Mouse (Mus musculus) spleen, adult 2 months (tissue): ENCODE data around the gene Pknox2. TPM values are rescaled to one million over a fixed set of nuclear protein-coding genes. Genes with fewer than 3 reads are reported as not detected.

Experiments used
- DNase-seq, 2 experiments: peaks; one replicate each; pipeline versions ENCODE4 v3.0.0 to v3.0.0-alpha.2; 2012 to 2021; ENCODE audit warnings: low spot score in 2 of 2, low read depth in 1 of 2
- H3K27ac ChIP-seq: fragments of 200-500 bp; 2 replicates; pipeline ENCODE4 v1.5.1; 2012; ENCODE audit warnings: low read length, inconsistent platforms; ENCODE audit not compliant: insufficient read depth
- H3K27me3 ChIP-seq: fragments of 200-500 bp; 2 replicates; pipeline ENCODE4 v1.6.1; 2012; ENCODE audit warnings: mild to moderate bottlenecking, moderate library complexity, low read length, inconsistent platforms; ENCODE audit not compliant: control insufficient read depth, insufficient read depth
- H3K36me3 ChIP-seq: fragments of 200-500 bp; 2 replicates; pipeline ENCODE4 v1.6.1; 2012; ENCODE audit warnings: mild to moderate bottlenecking, low read length, inconsistent platforms; ENCODE audit not compliant: control insufficient read depth, insufficient read depth
- H3K4me1 ChIP-seq: fragments of 200-500 bp; 2 replicates; pipeline ENCODE4 v1.6.1; 2011; ENCODE audit warnings: inconsistent platforms; ENCODE audit not compliant: control insufficient read depth, insufficient read depth, insufficient read length
- H3K4me3 ChIP-seq: fragments of 200-500 bp; 2 replicates; pipeline ENCODE4 v1.5.1; 2011; ENCODE audit warnings: mild to moderate bottlenecking, inconsistent platforms; ENCODE audit not compliant: insufficient read depth, insufficient read length; ENCODE audit errors: extremely low read depth
- CTCF ChIP-seq: fragments of 200-500 bp; IDR thresholded peaks from 2 replicates; pipeline ENCODE4 v1.5.1; 2011; ENCODE audit warnings: mild to moderate bottlenecking, inconsistent platforms; ENCODE audit not compliant: insufficient read depth, insufficient read length, insufficient replicate concordance; ENCODE audit errors: extremely low read depth
- POLR2A ChIP-seq: fragments of 200-500 bp; IDR thresholded peaks from 2 replicates; pipeline ENCODE4 v1.6.1; 2011; ENCODE audit warnings: low read depth, low read length, inconsistent platforms
- WGBS: fragments of 180-500 bp; shearing (Covaris S2); methylation state at CpG from one replicate; pipeline ENCODE4 v1.1.7; 2018; 5-methylcytosine and 5-hydroxymethylcytosine counted together
- polyA plus RNA-seq: library from polyadenylated mRNA; depleted of rRNA; stranded (reverse); fragments of >200 nt; gene quantifications from 2 replicates; pipeline ENCODE4 v1.2.3, GENCODE M21; 2012

Gene Pknox2
- polyA plus RNA-seq, 1 experiment = 2.9 TPM

DNA sequence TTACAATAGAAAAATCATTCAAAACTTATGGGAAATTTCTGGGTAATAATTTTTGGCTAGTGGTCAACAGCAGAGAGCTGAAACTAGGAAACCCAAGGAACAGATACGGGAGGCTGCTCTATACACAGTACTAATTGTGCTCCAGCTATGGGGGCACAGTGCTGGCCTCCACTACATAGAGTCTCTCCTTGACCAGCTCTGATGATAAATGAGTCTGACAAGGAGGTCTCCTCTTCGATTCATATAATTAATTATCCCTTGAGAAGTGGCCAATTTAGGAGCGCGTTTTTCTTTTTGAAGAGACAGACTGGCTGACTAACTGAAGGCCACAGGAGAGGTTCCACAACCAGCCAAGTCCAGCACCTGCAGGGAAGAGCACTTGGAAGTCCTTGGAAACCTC, 71.3 kb downstream of the Pknox2 start:
- Histone ChIP-seq H3K4me1 (no peaks in the 10 kb centered on the region), H3K36me3 (no peaks in the 10 kb centered on the region), H3K27me3 (no peaks in the 10 kb centered on the region), H3K27ac (no peak overlapping the region), H3K4me3 (no peak overlapping the region)
- 87% methylated on average over 4 of the region's 4 CpGs for WGBS
- no peak for DNase-seq
- TF ChIP-seq CTCF (no peak), POLR2A (no peak)

DNA sequence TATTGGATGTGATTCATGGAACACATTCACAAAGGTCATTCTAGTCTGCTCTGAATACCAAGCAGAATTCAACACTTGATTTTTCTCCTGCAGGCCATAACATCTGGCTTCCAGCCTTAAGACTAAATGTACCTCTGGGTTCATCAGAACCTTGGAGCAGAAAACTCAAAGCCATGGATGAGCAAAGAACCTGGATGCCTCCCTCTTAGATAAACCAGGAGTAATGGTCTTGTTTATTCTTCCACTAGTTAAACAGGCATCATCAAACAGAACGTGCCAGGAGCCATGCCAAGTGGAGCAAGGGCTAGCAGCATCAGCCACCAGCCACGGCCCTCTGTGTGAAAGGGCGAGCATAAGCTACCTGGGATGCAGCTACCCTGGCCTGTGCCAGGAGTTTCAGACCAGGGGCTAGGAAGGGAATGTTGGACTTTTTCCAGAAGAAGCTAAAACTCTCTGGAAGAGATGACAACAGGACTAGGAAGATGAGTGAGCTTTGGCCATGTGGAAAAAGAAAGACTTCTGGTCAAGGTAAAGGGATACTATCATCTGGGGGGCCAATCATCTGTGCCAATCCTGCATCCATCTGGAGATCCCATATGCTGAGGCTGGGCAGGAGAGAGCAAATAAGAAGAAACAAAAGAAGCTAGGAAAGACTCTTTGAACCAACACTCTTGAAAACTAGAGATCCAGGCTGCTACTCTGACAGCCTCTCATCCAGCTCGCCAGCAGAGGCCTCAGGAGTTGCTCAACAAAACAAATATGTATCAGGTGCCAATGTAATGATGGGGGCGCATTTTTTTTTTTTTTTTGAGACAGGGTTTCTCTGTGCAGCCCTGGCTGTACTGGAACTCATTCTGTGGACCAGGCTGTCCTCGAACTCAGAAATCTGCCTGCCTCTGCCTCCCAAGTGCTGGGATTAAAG, 77.6 kb downstream of the Pknox2 start:
- no peak for DNase-seq
- no peak overlapping the region for H3K27ac ChIP-seq
- no peaks in the 10 kb centered on the region for H3K4me1 ChIP-seq
- no peaks in the 10 kb centered on the region for H3K36me3 ChIP-seq
- TF ChIP-seq CTCF (no peak), POLR2A (no peak)
- H3K4me3 ChIP-seq = no peak overlapping the region
- H3K27me3 ChIP-seq = no peaks in the 10 kb centered on the region; the same call in 1 of the 2 replicates
- WGBS = 81% methylated on average over 6 of the region's 6 CpGs

DNA sequence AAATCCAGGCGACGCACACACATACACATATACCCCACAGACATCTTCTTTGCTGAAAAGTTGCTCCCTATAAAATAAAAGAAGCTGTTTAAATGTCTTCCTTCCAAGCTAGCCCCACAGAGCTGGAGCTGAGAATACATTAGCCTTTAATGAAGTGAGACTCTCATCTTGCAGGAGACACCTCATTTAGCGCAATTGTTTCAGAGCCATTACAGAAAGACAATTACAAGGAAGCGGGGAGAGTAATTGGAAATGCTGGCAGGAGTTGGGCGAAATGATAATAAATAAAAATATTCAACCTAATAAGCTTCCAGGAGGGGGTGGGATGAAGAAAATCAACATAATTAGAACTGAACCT, 79.8 kb downstream of the Pknox2 start:
- WGBS = 88% methylated on average over 5 of the region's 5 CpGs
- TF ChIP-seq CTCF = no peak
- TF ChIP-seq POLR2A = no peak
- Histone ChIP-seq H3K36me3 (no peaks in the 10 kb centered on the region), H3K4me1 (no peaks in the 10 kb centered on the region), H3K4me3 (no peak overlapping the region), H3K27me3 (no peaks in the 10 kb centered on the region; the same call in 1 of the 2 replicates), H3K27ac (no peak overlapping the region)
- DNase-seq = no peak

DNA sequence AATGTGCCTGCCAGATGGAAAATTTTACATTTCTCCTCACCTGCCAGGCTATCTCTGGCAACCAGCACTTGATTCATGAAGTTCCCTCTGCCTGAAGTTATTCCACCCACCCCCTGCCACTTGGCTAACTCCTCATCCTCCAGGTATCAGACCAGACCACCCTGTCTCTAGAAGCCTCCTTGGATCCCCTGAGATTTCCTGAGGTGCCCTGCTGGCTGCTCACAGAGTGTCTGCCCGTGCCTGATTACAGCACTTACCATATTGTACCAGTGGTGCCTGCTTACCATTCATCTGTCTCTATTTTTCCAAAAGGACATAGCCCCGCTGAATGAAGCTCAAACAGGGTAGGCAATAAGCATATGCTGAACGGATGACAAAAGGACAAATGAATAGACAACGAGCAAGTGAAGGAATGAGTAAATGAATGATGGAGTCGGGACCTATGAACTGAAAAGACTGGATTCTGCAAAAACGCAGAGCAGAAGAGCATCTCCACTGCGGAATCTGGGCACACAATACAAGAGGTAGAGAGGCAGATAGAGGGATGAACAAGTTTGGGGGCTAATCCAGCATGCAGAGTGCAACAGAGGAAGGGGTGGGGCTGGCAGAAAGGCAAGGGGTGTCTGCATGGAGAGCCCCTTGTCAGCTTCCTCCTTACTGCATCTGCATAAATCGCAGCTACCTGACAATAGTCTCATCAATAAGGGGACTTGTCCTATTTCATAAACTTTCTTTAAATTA, 80.3 kb downstream of the Pknox2 start:
- Histone ChIP-seq H3K4me1 (no peaks in the 10 kb centered on the region), H3K4me3 (no peak overlapping the region), H3K27ac (no peak overlapping the region), H3K36me3 (no peaks in the 10 kb centered on the region), H3K27me3 (no peaks in the 10 kb centered on the region; the same call in 1 of the 2 replicates)
- no peak for DNase-seq
- TF ChIP-seq POLR2A = no peak
- no peak for TF ChIP-seq CTCF
- 83% methylated on average over 8 of the region's 8 CpGs for WGBS

DNA sequence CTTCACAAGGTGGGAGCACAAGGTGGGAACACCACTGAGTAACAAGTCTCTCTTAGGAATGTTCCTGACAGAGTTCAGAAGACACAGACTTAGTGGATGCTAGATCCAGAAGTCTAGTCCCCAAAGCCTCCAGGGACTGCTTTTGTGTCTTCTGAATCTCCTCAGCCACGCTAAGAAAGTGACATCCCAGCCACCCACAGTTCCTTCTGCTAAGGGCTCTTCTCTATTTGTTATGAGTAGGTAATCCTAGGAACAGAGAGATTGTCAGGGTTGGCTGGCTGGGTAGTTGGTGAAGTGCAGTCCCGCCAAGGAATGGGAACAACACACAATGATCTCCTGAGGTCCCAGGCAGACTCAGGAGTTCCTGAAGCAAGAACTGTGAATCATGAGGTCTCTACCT, 85.6 kb downstream of the Pknox2 start:
- no peaks in the 10 kb centered on the region; the same call in 1 of the 2 replicates for H3K27me3 ChIP-seq
- no peak for TF ChIP-seq POLR2A
- TF ChIP-seq CTCF = no peak
- no peaks in the 10 kb centered on the region for H3K4me1 ChIP-seq
- 53% methylated on average over 2 of the region's 2 CpGs for WGBS
- DNase-seq = no peak
- no peak overlapping the region for H3K27ac ChIP-seq
- no peak overlapping the region for H3K4me3 ChIP-seq
- H3K36me3 ChIP-seq = no peaks in the 10 kb centered on the region

DNA sequence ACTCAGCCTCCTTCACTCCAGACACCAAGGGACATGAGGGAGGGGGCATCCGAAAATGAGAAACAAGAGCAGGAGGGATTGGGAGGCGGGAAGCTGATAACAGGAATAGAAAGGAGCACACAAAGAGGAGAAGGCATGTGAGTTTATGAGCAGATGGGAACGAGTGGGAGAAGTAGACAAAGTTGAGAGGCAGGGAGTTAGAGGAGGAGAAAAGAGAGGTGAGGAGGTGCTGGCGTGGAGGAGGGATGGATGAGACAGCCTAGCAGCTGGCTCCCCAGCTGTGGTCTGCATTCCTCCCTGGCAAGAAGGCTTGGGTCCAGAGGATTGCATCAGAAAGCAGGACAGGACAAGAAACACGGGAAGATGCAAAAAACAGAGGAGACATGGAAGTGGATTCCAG, 92.5 kb downstream of the Pknox2 start:
- DNase-seq = no peak
- Histone ChIP-seq H3K4me3 (no peak overlapping the region), H3K36me3 (no peaks in the 10 kb centered on the region), H3K4me1 (no peaks in the 10 kb centered on the region), H3K27ac (no peak overlapping the region), H3K27me3 (no peaks in the 10 kb centered on the region)
- no peak for TF ChIP-seq CTCF
- TF ChIP-seq POLR2A = no peak
- WGBS = 68% methylated on average over 5 of the region's 5 CpGs

DNA sequence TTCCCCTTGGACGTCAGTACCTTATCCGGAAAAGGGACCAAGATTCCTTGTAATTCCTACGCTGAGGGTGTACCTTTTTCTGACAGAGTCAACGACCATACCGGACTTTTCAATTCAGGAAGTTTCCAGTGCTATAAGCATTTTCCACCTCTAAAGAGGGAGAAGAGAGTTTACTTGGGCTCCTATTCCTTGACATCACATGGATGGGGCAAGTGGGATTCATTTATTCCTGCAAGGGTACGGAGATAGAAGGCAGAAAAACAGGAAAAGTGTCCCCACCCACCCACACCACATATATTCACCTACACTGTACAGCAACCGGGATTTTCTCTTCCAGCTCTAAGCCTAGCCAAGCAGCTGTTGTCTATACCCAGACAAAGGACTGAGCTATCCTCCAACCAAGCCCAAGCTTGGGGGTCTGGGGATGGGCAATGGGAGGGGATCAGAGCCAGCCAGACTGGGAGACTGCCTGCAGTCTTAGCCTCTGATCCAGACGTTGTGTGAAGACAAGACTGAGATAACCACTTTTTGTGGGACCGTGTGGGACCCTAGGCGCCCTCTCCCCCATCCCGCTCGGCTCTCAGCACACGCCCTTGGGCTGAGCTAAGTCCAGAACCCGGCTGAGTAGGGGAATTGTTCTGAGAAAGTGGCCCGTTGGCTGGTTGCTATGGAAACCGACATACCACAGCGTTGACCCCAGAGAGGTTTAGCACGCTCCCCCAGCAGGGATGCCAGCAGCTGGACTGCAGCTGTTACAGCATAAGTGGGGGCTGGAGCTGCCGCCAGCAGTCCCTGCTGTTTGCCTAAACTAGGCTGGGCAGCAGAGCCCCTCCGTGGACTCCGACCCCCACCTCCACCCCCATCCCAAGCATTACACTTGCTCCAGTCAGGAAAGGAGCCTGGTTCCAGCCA, 93.3 kb downstream of the Pknox2 start:
- Histone ChIP-seq H3K4me3 (no peak overlapping the region), H3K36me3 (no peaks in the 10 kb centered on the region), H3K4me1 (no peaks in the 10 kb centered on the region), H3K27ac (no peak overlapping the region), H3K27me3 (no peaks in the 10 kb centered on the region)
- peak in 1 of 2 experiments; percentile 7 for DNase-seq
- WGBS = 37% methylated on average over 21 of the region's 21 CpGs
- TF ChIP-seq CTCF (no peak), POLR2A (no peak)
